Mouse (Mus musculus) frontal cortex, adult 2 months (tissue): Measurements from ENCODE around the gene Ppp5c. TPM values are rescaled to one million over a fixed set of nuclear protein-coding genes. Genes with fewer than 3 reads are reported as not detected.

ENCODE experiments used
- DNase-seq, 2 experiments: peaks; one replicate each; pipeline ENCODE4 v3.0.0; 2022; ENCODE audit warnings: low spot score in 1 of 2; ENCODE audit errors: extremely low spot score in 1 of 2
- polyA plus RNA-seq: library from polyadenylated mRNA; depleted of rRNA; stranded (reverse); fragments of >200 nt; gene quantifications from 2 replicates; pipeline ENCODE4 v1.2.3, GENCODE M21; 2012

Gene Ppp5c
- polyA plus RNA-seq, 1 experiment = 239 TPM

DNA sequence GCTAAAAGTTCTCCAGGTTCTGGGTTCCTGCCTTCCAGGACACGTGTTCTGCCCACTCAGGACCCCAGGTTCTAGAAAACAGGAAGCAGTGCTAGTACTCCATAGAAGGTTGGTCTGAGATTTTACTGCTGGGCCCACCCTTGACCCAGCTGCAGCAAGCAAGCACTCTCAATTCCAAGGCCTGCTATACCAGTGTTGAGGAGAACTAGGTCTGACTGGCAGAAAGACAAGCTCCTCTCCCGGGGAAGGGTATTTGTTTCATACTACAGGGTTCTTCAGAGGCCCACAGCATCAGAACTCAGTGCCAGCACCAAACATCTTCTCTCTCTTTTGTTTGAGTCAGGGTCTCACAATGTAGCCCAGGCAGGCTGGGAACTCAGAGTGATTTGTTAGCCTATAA, 9.8 kb downstream of the Ppp5c start:
- DNase-seq = no peak

DNA sequence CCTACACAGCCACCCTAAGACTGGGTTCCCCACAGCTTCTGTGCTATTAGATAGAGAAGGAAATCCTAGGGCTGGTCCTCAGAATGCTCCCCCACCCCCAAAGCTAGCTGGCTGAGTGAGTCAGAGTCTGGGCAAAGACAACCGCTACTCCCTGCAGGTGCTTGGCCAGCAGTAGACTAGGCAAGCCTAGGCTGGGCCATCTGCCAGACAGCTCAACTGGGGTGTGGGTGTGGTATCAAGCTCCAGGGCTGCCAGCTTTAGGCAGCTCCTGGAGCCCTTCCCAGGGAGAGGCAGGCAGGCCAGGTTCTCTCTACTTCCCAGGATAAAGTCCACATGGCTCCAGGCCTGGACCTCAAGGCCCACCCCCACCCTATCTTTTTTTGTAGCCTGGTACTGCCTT, 10.7 kb downstream of the Ppp5c start:
- peak; percentile 94 to 97 for DNase-seq

- DNase-seq = no peak
Observed at GRCm38 (mm10) chr7:17015381-17015780, 12.3 kb downstream of the Ppp5c start.

- DNase-seq = no peak
Observed at GRCm38 (mm10) chr7:17011909-17012590, 15.7 kb downstream of the Ppp5c start.

GRCm38 (mm10) chr7:17010010-17010347, 17.7 kb downstream of the Ppp5c start:
- DNase-seq = no peak

DNA sequence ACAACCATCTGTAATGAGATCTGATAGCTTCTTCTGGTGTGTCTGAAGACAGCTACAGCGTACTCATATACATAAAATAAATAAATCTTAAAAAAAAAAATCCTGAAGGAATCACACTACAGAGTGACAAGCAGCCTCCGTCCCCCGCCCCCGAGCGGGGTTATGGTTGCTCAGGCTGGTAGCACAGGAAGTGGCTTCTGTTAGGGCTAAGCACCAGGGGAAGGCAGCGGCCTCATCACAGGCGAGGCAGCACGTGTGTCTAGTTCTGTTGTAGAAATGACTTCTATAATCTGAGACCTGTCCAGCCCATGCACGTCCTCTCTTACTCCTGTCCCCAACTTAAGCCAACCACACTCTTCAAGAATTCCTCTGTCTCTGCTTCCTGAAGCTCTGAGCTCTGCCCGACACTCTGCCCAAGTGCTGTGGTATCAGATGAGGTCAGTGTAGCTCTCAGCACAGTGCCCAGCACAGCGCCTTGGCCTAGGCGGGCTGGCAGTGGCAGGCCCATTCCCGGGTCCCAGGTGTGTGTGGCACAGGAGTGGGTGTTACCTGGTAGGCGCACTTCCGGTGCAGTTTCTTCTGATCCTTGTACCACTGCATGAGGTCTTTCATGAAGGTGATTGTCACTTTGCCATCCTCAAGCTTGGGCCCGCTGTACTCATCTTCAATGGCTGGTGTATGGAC, 18.3 kb downstream of the Ppp5c start:
- no peak for DNase-seq

GRCm38 (mm10) chr7:17007300-17007699, 20.4 kb downstream of the Ppp5c start:
- no peak for DNase-seq

DNA sequence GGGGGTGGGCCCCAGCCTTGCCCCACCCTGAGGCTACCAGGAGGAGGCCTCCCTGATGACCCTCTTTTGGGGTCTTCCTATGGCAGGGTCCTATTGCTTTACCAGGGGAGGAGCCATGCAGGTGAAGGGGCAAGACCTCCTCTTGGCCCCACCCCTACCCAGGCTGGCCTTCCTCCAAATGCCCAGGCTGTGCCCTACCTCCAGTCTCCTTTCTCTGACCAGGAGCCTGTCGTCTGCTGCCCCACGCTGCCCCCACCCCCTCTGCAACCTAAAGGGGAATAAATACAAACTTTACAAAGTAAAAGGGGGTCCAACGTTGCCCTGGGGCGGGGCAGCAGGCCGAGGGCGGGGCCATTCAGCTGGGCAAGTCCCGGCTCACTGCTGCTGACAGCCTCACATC, 23.0 kb downstream of the Ppp5c start:
- DNase-seq = no peak

GRCm38 (mm10) chr7:17003230-17003960, 24.3 kb downstream of the Ppp5c start:
- no peak for DNase-seq

GRCm38 (mm10) chr7:17002375-17003195, 25.1 kb downstream of the Ppp5c start:
- DNase-seq = peak; percentile 64 to 91

DNA sequence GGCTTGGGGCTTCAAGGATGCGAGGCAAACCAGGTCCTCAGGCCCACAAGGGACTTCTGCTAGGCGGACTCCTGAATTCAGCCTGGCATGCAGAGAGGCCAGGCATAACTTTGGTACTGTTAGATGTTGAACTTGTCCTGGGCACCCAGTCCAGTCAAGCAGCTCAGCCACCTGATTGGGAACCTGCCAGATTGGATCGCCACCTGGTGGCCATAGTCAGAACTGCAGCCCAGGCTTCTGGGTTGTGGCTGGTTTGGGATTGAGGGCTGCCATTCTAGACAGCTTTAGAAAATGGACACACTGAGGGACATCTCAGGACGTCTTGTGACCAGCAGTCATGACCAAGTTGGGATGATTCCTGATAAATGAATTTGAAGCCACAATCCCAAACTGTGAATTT, 28.1 kb downstream of the Ppp5c start:
- peak; percentile 60 to 94 for DNase-seq

GRCm38 (mm10) chr7:16999233-16999632, 28.5 kb downstream of the Ppp5c start:
- DNase-seq = no peak

DNA sequence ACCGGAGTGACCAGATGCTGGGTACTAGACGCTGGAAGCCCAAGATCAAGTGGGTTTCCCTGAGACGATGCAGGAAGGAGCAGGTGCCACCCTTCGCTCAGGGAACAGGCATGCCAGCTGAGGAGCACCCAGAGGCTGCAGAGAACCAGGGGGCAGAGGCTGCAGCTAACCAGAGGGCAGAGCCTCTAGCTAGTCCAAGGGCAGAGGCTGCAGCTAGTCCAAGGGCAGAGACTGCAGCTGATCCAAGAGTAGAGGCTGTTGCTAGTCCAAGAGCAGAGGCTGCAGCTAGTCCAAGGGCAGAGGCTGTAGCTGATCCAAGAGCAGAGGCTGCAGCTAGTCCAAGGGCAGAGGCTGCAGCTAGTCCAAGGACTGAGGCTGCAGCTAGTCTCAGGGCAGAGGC, 32.4 kb downstream of the Ppp5c start:
- DNase-seq = no peak

- DNase-seq = no peak
Observed at GRCm38 (mm10) chr7:16994400-16994799, 33.3 kb downstream of the Ppp5c start.

GRCm38 (mm10) chr7:16993651-16994399, 33.9 kb downstream of the Ppp5c start:
- DNase-seq = no peak

GRCm38 (mm10) chr7:16992451-16992807, 35.3 kb downstream of the Ppp5c start, which contains the start of gene Ccdc8:
Gene Ccdc8 (plus strand): TSS chr7:16992708.
- no peak for DNase-seq

DNA sequence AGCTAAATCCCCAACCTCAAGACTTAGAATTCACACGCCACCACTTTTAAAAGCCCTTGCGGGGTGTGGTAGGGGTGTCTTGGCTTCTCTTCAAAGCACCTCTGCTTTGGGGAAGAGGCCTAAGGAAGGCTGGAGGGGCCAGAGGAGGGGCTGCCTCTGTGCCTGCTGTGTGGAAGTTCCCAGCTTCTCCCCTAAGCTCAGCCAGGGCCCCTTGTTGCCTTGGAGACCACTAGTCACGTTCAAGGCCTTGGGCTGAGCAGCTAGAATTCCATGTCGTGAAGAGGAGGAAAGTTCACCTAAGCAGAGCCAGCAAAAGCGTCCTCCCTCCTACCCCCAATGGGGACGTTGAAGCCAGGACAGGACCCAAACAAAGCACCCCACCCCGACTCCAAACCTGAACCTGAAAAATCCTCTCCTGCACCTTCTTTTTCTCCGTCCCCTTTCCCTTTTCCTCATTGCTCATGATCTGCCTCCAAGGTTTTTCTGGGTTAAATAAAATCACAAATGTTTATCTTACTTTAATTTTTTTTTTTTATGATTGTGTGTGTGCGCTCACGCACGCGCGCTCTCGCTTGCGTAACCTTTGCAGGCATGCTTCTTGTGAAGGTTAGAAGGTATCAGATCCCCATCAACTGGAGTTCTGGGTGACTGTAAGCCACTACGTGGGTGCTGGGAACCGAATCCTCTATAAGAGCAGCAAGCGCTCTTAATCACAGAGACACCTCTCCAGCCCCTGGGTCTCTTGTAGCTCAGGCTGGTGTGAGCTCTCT, 35.9 kb downstream of the Ppp5c start:
- no peak for DNase-seq

GRCm38 (mm10) chr7:16990006-16990744, 37.5 kb downstream of the Ppp5c start:
- no peak for DNase-seq

- DNase-seq = no peak
Observed at GRCm38 (mm10) chr7:16988405-16988804, 39.3 kb downstream of the Ppp5c start.
